Mouse (Mus musculus): Measurements from ENCODE around the gene Agap1. TPM values are rescaled to one million over a fixed set of nuclear protein-coding genes. Genes with fewer than 3 reads are reported as not detected.

Gene Agap1
- polyA plus RNA-seq, 1 experiment from 2014 or later = 4.2 TPM

DNA sequence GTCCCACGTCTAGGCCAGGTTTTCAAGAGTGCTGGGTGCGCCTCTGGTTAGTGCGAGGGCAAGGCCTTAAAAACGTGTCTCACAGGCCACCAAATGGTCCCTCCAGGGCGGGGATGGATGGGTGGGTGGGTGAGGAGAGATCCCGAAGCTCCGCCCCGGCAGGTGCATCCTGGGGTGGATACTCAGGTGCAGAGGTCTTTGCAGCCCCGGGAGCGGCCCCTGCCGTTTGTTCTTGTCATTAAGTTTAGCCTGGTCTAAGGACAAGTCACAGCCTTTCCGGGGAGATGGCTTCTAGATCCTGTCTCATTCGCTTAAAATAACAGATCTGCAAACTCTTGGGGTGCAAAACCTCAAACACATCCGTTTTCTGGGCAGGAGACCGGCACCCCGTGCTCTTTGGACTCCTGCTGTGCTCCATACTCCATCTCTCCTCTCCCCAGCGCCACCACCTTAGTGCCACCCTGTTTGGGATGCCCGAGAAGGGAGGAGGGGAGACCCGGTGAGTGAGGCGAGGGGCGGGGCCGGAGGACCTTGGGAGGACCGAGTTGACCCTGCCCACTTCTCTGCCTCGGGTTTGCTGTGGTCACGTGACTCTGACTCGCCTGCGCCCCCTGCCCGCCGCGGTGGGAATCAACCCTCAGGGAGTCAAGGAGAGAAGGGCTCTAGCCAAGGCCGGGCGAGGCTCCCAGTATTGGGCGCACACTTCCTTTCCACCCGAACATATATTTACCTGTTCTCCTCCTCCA, 485.5 kb downstream of the Agap1 start:
- TF ChIP-seq EP300 (optimal IDR thresholded peaks at IDR 0.05) (no peak), CTCF (IDR thresholded peaks at IDR 0.05; ENCODE audit: low read depth) (peak; percentile 84)
- Histone ChIP-seq H3K9me3 (ENCODE audit: control insufficient read depth, low read length) (no peaks in the 10 kb centered on the region), H3K36me3 (ENCODE audit: control insufficient read depth, insufficient read depth, low read length) (no peaks in the 10 kb centered on the region), H3K4me2 (replicated peaks; ENCODE audit: low read depth) (0 out of 2 replicates have a peak overlapping the region, but pooled peaks have one; percentile 3), H3K4me3 (ENCODE audit: low read depth, low read length) (no peak overlapping the region), H3K27ac (replicated peaks) (no peak overlapping the region), H3K9ac (ENCODE audit: low read length) (no peak overlapping the region), H3K27me3 (ENCODE audit: control insufficient read depth, insufficient read depth, low read length) (peaks cover 17% of the 10 kb centered on the region), H3K4me1 (replicated peaks; ENCODE audit: control insufficient read depth, insufficient read depth) (0 out of 2 replicates have a peak, but pooled peaks cover 2% of the 10 kb centered on the region)
- DNase-seq (ENCODE audit: low spot score) (peak; percentile 92), ATAC-seq (ENCODE audit: low FRiP score, low TSS enrichment) (peak; percentile 64)
- WGBS = 2% methylated on average over 34 of the region's 34 CpGs

DNA sequence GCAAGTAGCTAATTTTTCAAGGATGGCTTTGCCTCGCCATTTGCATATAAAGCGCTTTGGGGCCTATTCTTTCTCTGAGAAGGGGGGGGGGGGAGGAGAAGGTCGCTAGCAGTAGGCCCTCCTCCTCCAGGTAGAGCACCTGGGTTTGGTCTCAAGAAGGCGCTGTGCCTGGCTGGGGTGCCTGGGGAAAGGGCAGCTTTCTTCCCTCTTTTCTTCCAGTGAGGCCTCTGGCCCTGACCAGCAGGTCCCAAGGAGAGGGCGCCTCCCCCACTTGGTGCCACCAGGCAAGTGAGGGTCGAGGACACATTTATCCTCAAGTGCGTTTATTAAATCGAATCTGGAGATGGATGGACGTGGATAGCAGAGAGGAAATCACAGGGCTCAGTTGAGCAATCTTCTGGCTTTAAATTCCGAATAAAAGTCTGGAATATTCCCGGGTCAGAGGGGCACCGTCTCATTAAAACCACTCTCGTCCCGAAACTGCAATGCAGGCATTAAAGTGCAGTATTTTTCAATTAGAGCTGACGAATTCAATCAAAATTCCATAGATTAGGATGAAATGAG, 486.4 kb downstream of the Agap1 start:
- ATAC-seq (ENCODE audit: low FRiP score, low TSS enrichment) = no peak
- 17% methylated on average over 15 of the region's 15 CpGs for WGBS
- TF ChIP-seq EP300 (optimal IDR thresholded peaks at IDR 0.05) = no peak
- no peak for TF ChIP-seq CTCF (IDR thresholded peaks at IDR 0.05; ENCODE audit: low read depth)
- no peaks in the 10 kb centered on the region for H3K36me3 ChIP-seq (ENCODE audit: control insufficient read depth, insufficient read depth, low read length)
- H3K27me3 ChIP-seq (ENCODE audit: control insufficient read depth, insufficient read depth, low read length) = peaks cover 13% of the 10 kb centered on the region
- H3K4me1 ChIP-seq (replicated peaks; ENCODE audit: control insufficient read depth, insufficient read depth) = 0 out of 2 replicates have a peak, but pooled peaks cover 2% of the 10 kb centered on the region
- H3K9me3 ChIP-seq (ENCODE audit: control insufficient read depth, low read length) = no peaks in the 10 kb centered on the region
- no peak for DNase-seq (ENCODE audit: low spot score)
- no peak overlapping the region for H3K4me2 ChIP-seq (replicated peaks; ENCODE audit: low read depth)
- no peak overlapping the region for H3K9ac ChIP-seq (ENCODE audit: low read length)
- no peak overlapping the region for H3K27ac ChIP-seq (replicated peaks)
- no peak overlapping the region for H3K4me3 ChIP-seq (ENCODE audit: low read depth, low read length)

DNA sequence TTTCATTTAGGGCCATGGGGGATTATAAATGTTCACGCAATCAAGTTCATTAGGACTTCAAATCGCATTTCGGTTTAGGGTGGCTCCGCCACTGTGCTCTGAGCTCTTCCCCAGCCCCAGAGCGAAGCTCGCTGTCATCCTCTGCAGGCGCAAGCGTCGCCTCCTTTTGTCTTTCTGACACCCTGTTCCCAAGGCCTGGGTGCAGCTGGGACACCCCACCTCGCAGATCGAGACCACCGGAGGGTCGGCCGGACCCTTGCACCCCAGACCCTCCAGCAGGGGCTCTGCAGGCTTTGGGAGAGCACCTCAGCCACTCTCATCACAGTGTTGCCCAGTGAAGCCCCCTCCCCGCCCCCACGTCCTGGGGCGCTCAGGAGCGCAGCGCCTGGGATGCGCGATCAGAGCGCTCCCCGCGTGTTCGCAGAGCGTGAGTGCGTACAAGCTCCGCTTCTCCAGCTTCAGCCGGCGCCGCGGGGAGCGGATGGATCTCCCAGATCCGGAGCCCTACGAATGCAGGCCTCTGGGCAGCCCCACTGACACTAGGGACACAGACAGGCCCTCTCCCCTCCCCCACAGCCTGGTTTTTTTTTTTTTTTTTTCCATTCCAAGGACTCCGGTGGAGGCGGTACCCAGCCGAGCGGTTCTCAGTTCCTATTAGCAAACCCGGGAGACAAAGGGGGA, 487.2 kb downstream of the Agap1 start:
- TF ChIP-seq EP300 (optimal IDR thresholded peaks at IDR 0.05) = no peak
- no peak for TF ChIP-seq CTCF (IDR thresholded peaks at IDR 0.05; ENCODE audit: low read depth)
- peaks cover 12% of the 10 kb centered on the region for H3K27me3 ChIP-seq (ENCODE audit: control insufficient read depth, insufficient read depth, low read length)
- 3% methylated on average over 40 of the region's 40 CpGs for WGBS
- DNase-seq (ENCODE audit: low spot score) (no peak), ATAC-seq (ENCODE audit: low FRiP score, low TSS enrichment) (no peak)
- H3K9me3 ChIP-seq (ENCODE audit: control insufficient read depth, low read length) = no peaks in the 10 kb centered on the region
- H3K4me2 ChIP-seq (replicated peaks; ENCODE audit: low read depth) = peak overlapping the region; percentile 27
- no peak overlapping the region for H3K27ac ChIP-seq (replicated peaks)
- H3K4me3 ChIP-seq (ENCODE audit: low read depth, low read length) = peak overlapping the region; percentile 8; the same call in 1 of the 2 replicates
- no peaks in the 10 kb centered on the region for H3K36me3 ChIP-seq (ENCODE audit: control insufficient read depth, insufficient read depth, low read length)
- H3K9ac ChIP-seq (ENCODE audit: low read length) = no peak overlapping the region
- H3K4me1 ChIP-seq (replicated peaks; ENCODE audit: control insufficient read depth, insufficient read depth) = 0 out of 2 replicates have a peak, but pooled peaks cover 2% of the 10 kb centered on the region

DNA sequence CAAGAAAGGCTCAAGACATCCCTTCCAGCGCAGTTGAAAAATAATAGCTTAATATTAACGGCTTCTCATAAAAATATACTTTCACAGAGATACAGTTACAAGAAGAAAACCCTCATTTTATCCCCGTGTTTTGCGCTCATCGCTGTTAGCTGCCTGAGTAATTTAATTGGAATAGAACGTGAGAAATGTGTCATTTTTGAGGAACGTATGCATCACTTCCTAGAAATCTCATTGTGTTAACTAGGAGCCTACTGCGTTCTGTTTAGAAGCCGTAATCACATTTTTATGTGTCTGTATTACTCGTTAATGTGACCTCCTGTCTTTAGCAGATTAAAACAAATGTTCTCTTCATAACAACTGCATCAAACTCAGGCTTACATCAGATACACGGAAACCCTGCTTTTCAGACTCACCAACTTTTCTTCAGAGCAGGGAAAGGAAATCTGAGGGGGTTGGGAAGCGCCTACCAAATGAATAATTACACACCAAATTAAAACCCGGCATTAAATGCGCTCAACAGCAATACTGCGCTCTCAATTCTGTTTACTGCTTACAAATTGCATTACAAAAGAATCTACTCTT, 487.9 kb downstream of the Agap1 start:
- no peak overlapping the region for H3K4me3 ChIP-seq (ENCODE audit: low read depth, low read length)
- H3K27me3 ChIP-seq (ENCODE audit: control insufficient read depth, insufficient read depth, low read length) = peaks cover 8% of the 10 kb centered on the region
- ATAC-seq (ENCODE audit: low FRiP score, low TSS enrichment) (no peak), DNase-seq (ENCODE audit: low spot score) (no peak)
- H3K4me1 ChIP-seq (replicated peaks; ENCODE audit: control insufficient read depth, insufficient read depth) = 0 out of 2 replicates have a peak, but pooled peaks cover 2% of the 10 kb centered on the region
- 10% methylated on average over 15 of the region's 15 CpGs for WGBS
- H3K9ac ChIP-seq (ENCODE audit: low read length) = no peak overlapping the region
- H3K4me2 ChIP-seq (replicated peaks; ENCODE audit: low read depth) = no peak overlapping the region
- H3K9me3 ChIP-seq (ENCODE audit: control insufficient read depth, low read length) = no peaks in the 10 kb centered on the region
- H3K36me3 ChIP-seq (ENCODE audit: control insufficient read depth, insufficient read depth, low read length) = no peaks in the 10 kb centered on the region
- TF ChIP-seq CTCF (IDR thresholded peaks at IDR 0.05; ENCODE audit: low read depth) = no peak
- no peak for TF ChIP-seq EP300 (optimal IDR thresholded peaks at IDR 0.05)
- H3K27ac ChIP-seq (replicated peaks) = no peak overlapping the region

DNA sequence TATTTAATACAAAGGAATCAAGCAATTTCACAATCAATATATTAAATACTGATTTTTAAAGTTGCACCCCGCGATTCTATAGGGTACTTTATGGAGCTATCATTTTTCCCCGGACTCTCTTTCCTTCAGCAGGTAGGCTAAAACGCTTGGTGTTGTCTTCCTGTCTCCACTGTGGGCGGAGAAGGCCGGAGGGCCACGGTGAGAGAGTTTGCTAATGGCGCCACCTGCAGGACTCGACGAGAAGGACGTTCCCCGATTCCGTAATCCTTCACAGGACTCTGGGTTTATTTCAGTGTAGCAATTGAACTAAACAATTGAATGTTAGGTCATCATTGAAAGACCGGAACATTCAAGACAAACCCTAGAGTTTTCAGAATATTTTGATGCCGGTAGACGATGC, 488.6 kb downstream of the Agap1 start:
- no peaks in the 10 kb centered on the region for H3K36me3 ChIP-seq (ENCODE audit: control insufficient read depth, insufficient read depth, low read length)
- H3K27me3 ChIP-seq (ENCODE audit: control insufficient read depth, insufficient read depth, low read length) = peaks cover 8% of the 10 kb centered on the region
- no peak overlapping the region for H3K9ac ChIP-seq (ENCODE audit: low read length)
- H3K9me3 ChIP-seq (ENCODE audit: control insufficient read depth, low read length) = no peaks in the 10 kb centered on the region
- H3K27ac ChIP-seq (replicated peaks) = no peak overlapping the region
- H3K4me2 ChIP-seq (replicated peaks; ENCODE audit: low read depth) = no peak overlapping the region; the same call in 1 of the 2 replicates
- TF ChIP-seq EP300 (optimal IDR thresholded peaks at IDR 0.05) = no peak
- TF ChIP-seq CTCF (IDR thresholded peaks at IDR 0.05; ENCODE audit: low read depth) = peak; percentile 93
- peak; percentile 83 for DNase-seq (ENCODE audit: low spot score)
- 1% methylated on average over 16 of the region's 16 CpGs for WGBS
- H3K4me3 ChIP-seq (ENCODE audit: low read depth, low read length) = no peak overlapping the region
- no peak; the same call in 1 of the 2 replicates for ATAC-seq (ENCODE audit: low FRiP score, low TSS enrichment)
- 0 out of 2 replicates have a peak, but pooled peaks cover 2% of the 10 kb centered on the region for H3K4me1 ChIP-seq (replicated peaks; ENCODE audit: control insufficient read depth, insufficient read depth)

Data from stomach, postnatal 0 days (tissue).